Mouse (Mus musculus): ENCODE measurements at regions not wholly inside any gene's neighbourhood (a gene's known extent, or its start where the extent isn't known, plus 50 kb on each side); places are given as distances from the start of the nearest gene placed in this dataset.

- 7% methylated on average over 1 of the region's 1 CpGs for WGBS
- Histone ChIP-seq H3K4me1 (ENCODE audit: control insufficient read depth, insufficient read depth, low read length) (peaks cover 31% of the 10 kb centered on the region), H3K36me3 (ENCODE audit: control insufficient read depth, insufficient read depth, low read length) (no peaks in the 10 kb centered on the region), H3K9me3 (replicated peaks; ENCODE audit: control insufficient read depth, low read length, poor library complexity, severe bottlenecking) (no peaks in the 10 kb centered on the region), H3K27me3 (ENCODE audit: control insufficient read depth, insufficient read depth, low read depth, low read length) (no peaks in the 10 kb centered on the region), H3K27ac (ENCODE audit: low read length) (0 out of 2 replicates have a peak overlapping the region, but pooled peaks have one; percentile 26), H3K4me3 (ENCODE audit: low read depth, low read length) (no peak overlapping the region), H3K4me2 (ENCODE audit: low read length) (no peak overlapping the region), H3K9ac (ENCODE audit: low read depth, low read length) (no peak overlapping the region)
- ATAC-seq, result no peak
These were observed 55.2 kb upstream of the Gm26897 start for GRCm38 (mm10) chr5:111678496-111678895.

- 38% methylated on average over 7 of the region's 7 CpGs for WGBS
- no peaks in the 10 kb centered on the region for H3K27me3 ChIP-seq (ENCODE audit: control insufficient read depth, insufficient read depth, low read depth, low read length)
- peak; percentile 61 for ATAC-seq
- H3K9ac ChIP-seq (ENCODE audit: low read depth, low read length), result peak overlapping the region; percentile 52
- H3K27ac ChIP-seq (ENCODE audit: low read length), result peak overlapping the region; percentile 79
- no peak overlapping the region for H3K4me3 ChIP-seq (ENCODE audit: low read depth, low read length)
- H3K4me2 ChIP-seq (ENCODE audit: low read length), result no peak overlapping the region
- no peaks in the 10 kb centered on the region for H3K9me3 ChIP-seq (replicated peaks; ENCODE audit: control insufficient read depth, low read length, poor library complexity, severe bottlenecking)
- H3K36me3 ChIP-seq (ENCODE audit: control insufficient read depth, insufficient read depth, low read length), result no peaks in the 10 kb centered on the region
- H3K4me1 ChIP-seq (ENCODE audit: control insufficient read depth, insufficient read depth, low read length), result peaks cover 27% of the 10 kb centered on the region
These were observed 52.2 kb upstream of the Gm26897 start for GRCm38 (mm10) chr5:111681362-111682028.

GRCm38 (mm10) chr5:111682899-111683298 is 50.8 kb upstream of the Gm26897 start:
- Histone ChIP-seq H3K9ac (ENCODE audit: low read depth, low read length) (no peak overlapping the region), H3K9me3 (replicated peaks; ENCODE audit: control insufficient read depth, low read length, poor library complexity, severe bottlenecking) (no peaks in the 10 kb centered on the region), H3K4me3 (ENCODE audit: low read depth, low read length) (no peak overlapping the region), H3K27ac (ENCODE audit: low read length) (no peak overlapping the region), H3K4me1 (ENCODE audit: control insufficient read depth, insufficient read depth, low read length) (peaks cover 20% of the 10 kb centered on the region), H3K27me3 (ENCODE audit: control insufficient read depth, insufficient read depth, low read depth, low read length) (no peaks in the 10 kb centered on the region), H3K36me3 (ENCODE audit: control insufficient read depth, insufficient read depth, low read length) (no peaks in the 10 kb centered on the region), H3K4me2 (ENCODE audit: low read length) (no peak overlapping the region)
- ATAC-seq, result no peak
